Mouse (Mus musculus) urinary bladder, postnatal 25 days (tissue): Measurements from ENCODE around the gene Polr2h.

Experiments
- DNase-seq: peaks from one replicate; pipeline ENCODE4 v3.0.0; 2022; ENCODE audit warnings: low spot score

Polr2h gene

DNA sequence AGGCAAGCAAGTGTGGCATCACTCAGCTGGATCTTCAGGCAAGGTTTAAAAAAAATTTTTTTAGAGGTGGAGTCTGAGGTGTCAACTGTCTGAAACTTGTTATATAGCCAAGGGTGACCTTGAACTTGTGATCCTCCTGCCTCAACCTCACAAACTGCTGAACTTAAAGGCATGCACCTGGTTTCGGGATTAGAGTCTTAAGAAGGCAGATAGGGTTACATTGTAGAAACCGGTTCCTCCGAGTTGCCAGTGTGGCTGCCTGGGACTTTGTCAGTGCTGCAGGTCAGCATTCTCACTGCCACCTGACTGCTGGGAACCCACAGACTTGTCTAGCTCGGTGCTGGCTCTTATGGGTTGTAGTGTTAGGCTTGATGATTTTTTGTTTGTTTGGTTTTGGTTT is 5.8 kb downstream of the Polr2h start:
- no peak for DNase-seq

DNA sequence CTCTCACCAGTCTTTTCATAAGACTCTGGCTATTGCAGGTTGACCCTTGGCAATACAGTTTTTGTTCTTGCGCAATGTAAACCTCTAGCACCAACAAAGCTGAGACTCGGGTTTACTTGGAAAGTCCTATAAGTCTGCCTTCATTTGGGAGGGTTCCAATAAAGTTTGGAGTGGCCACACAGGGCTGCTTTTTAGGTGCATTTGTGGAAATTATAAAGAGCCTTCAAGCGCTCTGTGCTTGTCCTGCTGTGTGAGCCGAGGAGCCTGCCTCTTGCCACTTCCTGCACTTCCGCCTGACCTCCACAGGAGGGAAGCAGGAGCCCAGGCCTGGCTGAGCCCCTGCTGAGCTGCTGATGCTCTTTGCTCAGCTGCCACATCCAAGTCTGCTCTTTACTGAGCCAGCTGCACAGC is 6.9 kb downstream of the Polr2h start:
- peak; percentile 46 for DNase-seq

- no peak for DNase-seq
These were observed 7.9 kb downstream of the Polr2h start for GRCm38 (mm10) chr16:20725321-20725720.

- DNase-seq: no peak
These were observed 8.3 kb downstream of the Polr2h start for GRCm38 (mm10) chr16:20725750-20726149.

GRCm38 (mm10) chr16:20726384-20726783 is 8.9 kb downstream of the Polr2h start:
- no peak for DNase-seq

GRCm38 (mm10) chr16:20730293-20730711 is 12.8 kb downstream of the Polr2h start:
- DNase-seq: no peak

GRCm38 (mm10) chr16:20731688-20732087 is 14.2 kb downstream of the Polr2h start:
- DNase-seq: no peak

DNA sequence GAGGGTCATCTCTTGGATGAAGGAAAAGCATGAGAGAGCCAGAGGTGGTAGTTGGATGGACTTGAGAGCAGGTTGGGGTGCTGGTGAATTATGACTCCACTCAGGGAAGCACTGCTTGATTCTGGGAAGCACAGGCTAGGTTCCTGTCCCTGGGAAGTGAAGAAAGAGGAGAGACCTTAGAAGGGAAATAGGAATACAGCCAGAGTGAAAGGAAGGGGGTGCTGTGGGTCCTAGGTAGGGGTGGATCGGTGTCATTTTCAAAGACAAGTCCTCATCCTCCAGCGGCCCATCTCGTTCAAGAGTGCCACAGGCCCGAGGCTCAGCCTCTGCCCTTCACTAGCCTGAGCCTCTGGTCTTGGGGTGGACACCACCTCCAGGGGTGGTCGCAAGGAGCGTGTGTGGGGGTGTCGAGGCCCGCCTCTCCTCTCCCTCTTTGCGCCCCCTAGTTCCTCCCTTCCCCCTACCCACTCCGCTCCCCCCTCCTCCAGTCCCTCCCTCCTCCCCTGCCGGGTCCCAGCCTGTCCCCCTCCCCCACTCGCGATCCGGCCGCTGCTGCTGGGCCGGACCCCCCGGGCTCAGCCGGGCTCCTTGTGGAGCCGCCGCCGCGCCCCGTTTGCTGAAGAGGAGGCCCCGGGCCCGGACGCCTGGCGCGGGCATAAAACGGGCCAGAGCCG is 14.9 kb downstream of the Polr2h start:
- no peak for DNase-seq

GRCm38 (mm10) chr16:20732925-20733730 is 15.7 kb downstream of the Polr2h start, which contains the start of gene Chrd:
TSS of gene Chrd (plus strand) at chr16:20733127.
- peak; percentile 55 for DNase-seq

GRCm38 (mm10) chr16:20733731-20734730 is 16.6 kb downstream of the Polr2h start, which contains the start of gene Thpo:
TSS of gene Thpo (minus strand) at chr16:20734511.
- DNase-seq: no peak

GRCm38 (mm10) chr16:20735651-20736050 is 18.2 kb downstream of the Polr2h start:
- no peak for DNase-seq

GRCm38 (mm10) chr16:20736168-20736567 is 18.7 kb downstream of the Polr2h start:
- DNase-seq: no peak

DNA sequence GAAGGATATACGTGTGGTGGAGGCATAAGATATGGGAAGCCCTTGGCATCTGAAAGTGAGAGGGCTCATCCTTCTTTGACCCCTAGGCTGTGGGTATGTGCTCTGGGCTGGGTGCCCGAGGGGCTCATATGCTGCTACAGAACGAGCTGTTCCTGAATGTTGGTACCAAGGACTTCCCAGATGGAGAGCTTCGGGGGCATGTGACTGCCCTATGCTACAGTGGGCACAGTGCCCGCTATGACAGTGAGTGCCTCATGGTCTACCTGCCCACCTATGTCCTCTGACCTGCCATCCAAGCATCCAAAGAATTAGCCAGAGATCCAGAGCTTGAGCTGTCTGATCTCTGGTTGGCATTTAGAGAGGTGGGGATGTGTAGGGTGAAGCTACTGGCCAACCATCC is 19.4 kb downstream of the Polr2h start:
- no peak for DNase-seq

- no peak for DNase-seq
These were observed 22.4 kb downstream of the Polr2h start for GRCm38 (mm10) chr16:20739845-20740244.

GRCm38 (mm10) chr16:20746641-20747040 is 29.2 kb downstream of the Polr2h start:
- DNase-seq: peak; percentile 46

DNA sequence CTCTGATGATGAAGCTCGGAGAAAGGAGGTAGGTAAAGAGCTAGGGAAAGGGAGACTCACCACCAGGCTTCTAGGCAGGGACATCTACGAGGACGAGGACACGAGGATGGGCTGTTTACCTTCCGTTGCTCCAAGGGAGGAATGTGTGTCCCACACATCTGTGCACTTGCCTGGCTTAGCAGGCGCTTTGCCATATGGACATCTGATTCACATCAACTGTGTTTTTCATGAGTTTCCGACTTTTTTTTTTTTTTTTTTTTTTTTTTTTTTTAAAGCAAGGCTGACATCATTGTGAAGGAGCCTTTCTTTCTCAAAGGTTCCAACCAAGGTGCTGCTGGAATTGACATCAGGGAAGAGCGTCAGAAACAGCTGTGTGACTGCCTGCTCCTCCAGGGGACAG is 33.1 kb downstream of the Polr2h start:
- no peak for DNase-seq

DNA sequence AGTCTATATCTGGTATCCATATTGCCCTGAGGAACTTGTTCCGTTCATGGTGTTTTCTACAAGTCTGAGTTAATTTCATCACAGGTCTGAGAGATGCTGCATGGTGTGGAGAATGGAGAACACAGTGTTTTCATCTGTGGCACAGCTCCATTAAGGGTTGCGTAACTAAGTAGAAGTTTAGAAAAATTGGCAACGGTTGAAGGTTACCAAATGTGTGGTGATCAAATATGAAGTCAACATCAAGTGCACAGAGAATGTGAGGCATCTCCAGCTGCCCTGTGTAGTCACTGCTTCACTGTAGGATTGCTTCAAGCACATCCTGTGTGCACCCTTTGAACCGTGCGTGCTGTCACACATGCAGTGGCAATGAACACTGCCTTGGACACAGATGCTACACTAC is 38.6 kb downstream of the Polr2h start:
- peak; percentile 17 for DNase-seq

- DNase-seq: no peak
These were observed 39.9 kb downstream of the Polr2h start for GRCm38 (mm10) chr16:20757385-20757784.

GRCm38 (mm10) chr16:20761681-20762080 is 44.2 kb downstream of the Polr2h start:
- DNase-seq: peak; percentile 59

DNA sequence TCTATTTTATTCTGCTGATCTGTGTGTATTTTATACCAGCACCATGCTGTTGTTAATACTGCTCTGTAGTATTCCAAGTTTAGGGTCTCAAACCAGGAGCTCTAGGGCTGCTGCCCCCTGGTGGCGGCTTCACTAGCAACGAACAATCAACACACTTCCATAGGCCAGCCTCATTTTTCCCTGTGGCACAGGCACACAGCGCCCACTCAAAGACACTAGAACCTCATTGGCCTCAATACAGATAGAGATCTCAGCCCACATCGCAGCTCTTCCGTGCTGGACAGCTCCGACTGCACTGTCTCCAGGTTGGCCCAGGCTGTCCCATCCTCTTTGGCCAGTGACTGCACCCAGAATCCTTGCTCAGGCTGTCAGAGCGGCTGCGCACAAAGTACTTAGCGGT is 47.8 kb downstream of the Polr2h start:
- peak; percentile 38 for DNase-seq
